Mouse (Mus musculus): ENCODE measurements at regions not wholly inside any gene's neighbourhood (a gene's known extent, or its start where the extent isn't known, plus 50 kb on each side); places are given as distances from the start of the nearest gene placed in this dataset.

DNA sequence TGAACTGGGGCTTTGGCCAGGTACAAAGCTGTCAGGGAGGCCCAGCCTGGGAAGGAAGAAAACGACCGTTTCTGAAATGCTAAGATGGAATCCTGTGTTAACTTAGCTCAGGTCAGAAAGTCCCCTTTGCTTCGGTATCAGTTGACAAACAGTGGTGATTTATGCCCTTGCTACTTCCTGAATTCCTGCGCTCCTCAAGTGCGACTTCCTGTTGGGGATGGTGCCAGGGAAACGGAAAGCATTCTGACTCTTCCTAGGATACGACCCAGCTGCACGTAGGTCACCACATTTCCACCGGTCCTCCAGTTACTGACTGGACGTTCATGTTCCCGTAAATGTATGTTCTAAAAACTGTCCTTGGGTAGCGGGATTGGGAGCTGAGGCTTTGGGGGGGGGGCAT lies 161.0 kb downstream of the Hibadh start:
- TF ChIP-seq GATA1 (IDR thresholded peaks at IDR 0.05; ENCODE audit: borderline replicate concordance, low read length) (no peak), FLI1 (IDR thresholded peaks at IDR 0.05; ENCODE audit: low read length) (no peak)

All from megakaryocyte, embryonic 14.5 days (primary cell).